In the genomic region with DNA sequence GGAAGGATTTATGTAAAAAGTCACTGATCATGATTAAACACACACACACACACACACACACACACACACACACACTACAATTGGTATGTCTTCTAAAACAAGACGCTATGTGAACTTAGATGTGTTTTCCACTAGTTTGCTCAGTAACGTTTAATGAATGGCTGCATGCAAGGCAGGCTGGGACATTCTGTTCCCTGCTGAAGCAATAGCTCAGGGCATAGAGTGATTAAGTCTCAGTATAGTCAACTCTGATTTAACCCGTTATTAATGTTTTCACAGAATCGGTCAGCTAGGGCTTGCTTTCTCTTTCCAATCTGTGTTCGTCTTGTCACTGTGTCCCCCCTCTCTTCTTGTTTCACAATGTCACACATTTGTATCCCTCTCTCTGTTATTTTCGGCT, we compare ENCODE assay signal across 21 mouse cellular contexts.
A peak's percentile ranks its signal among the peaks of the same experiment; 100 is the strongest.
DNase-seq lines count a peak whose midpoint lies in the region; ATAC-seq lines count a peak whose summit lies in the region.
"Had no signal": no experiment of that assay in that cellular context is flagged by ENCODE, and none has a peak within 500 bp of the region (broad histone marks: within the 10 kb centered on the region; RNA-seq: fewer than 3 reads in every experiment).

No protein-coding gene starts in this region.

- 81% methylated on average over 6 of the region's 6 CpGs for WGBS in kidney, embryonic 15.5 days

- H3K9ac ChIP-seq in kidney, embryonic 15.5 days = no peak overlapping the region
- H3K9ac ChIP-seq: embryonic facial prominence, embryonic 12.5 days; forebrain, embryonic 13.5 days; hindbrain, embryonic 13.5 days had no signal

- no peak overlapping the region for H3K4me2 ChIP-seq in kidney, embryonic 15.5 days
- H3K4me2 ChIP-seq: embryonic facial prominence, embryonic 12.5 days; forebrain, embryonic 13.5 days; heart, embryonic 11.5 days; hindbrain, embryonic 13.5 days had no signal

- H3K36me3 ChIP-seq in kidney, embryonic 15.5 days = peaks cover 52% of the 10 kb centered on the region

- no peak overlapping the region for H3K4me3 ChIP-seq in kidney, embryonic 15.5 days (replicated peaks)
- H3K4me3 ChIP-seq: embryonic facial prominence, embryonic 12.5 days; forebrain, embryonic 10.5 days; forebrain, embryonic 13.5 days; hindbrain, embryonic 10.5 days; hindbrain, embryonic 13.5 days had no signal

- no peaks in the 10 kb centered on the region for H3K9me3 ChIP-seq in kidney, embryonic 15.5 days (replicated peaks)
- H3K9me3 ChIP-seq: embryonic facial prominence, embryonic 12.5 days; forebrain, embryonic 10.5 days; forebrain, embryonic 13.5 days; hindbrain, embryonic 10.5 days; hindbrain, embryonic 13.5 days had no signal

- no peak for ATAC-seq in kidney, embryonic 15.5 days (replicated peaks; ENCODE audit: low FRiP score)
- ATAC-seq: activated CD4-positive, CD25-positive, alpha-beta regulatory T cell, adult 4 months had no signal

- H3K27ac ChIP-seq in kidney, embryonic 15.5 days = no peak overlapping the region
- H3K27ac ChIP-seq: forebrain, embryonic 10.5 days; hindbrain, embryonic 10.5 days had no signal

- DNase-seq in adrenal gland, postnatal 14 days = peak; percentile 26
- no peak for DNase-seq in adrenal gland, postnatal 10 days
- DNase-seq in kidney, adult 18-20 months = peak; percentile 18
- no peak for DNase-seq in kidney, postnatal 4 days
- DNase-seq in kidney, postnatal 14 days = peak; percentile 17
- no peak for DNase-seq in layer of hippocampus, adult 11-12 months (ENCODE audit: low spot score)
- DNase-seq: adrenal gland, postnatal 25 days; cerebellum, adult 11-12 months; cerebellum, adult 8-10 months; cerebellum, postnatal 10 days; gastrocnemius, postnatal 10 days; gastrocnemius, postnatal 36 days; heart, postnatal 36 days had no signal

- H3K27me3 ChIP-seq in kidney, embryonic 15.5 days = no peaks in the 10 kb centered on the region
- H3K27me3 ChIP-seq: embryonic facial prominence, embryonic 12.5 days; forebrain, embryonic 13.5 days; hindbrain, embryonic 13.5 days had no signal

- H3K4me1 ChIP-seq in kidney, embryonic 15.5 days = peaks cover under 1% of the 10 kb centered on the region; the same call in 1 of the 2 replicates
- H3K4me1 ChIP-seq: forebrain, embryonic 10.5 days had no signal

Comparison
In these comparisons a context has a peak if more than half of its experiments do, and no peak if none do; other contexts are left out.
1. DNase-seq: peak in adrenal gland, postnatal 14 days (single experiment), kidney, adult 18-20 months (single experiment) and kidney, postnatal 14 days (single experiment); none in adrenal gland, postnatal 10 days (single experiment), kidney, postnatal 4 days (0 of 2) and layer of hippocampus, adult 11-12 months (single experiment).